Mouse (Mus musculus) effector memory CD4-positive, alpha-beta T cell, adult 5 months (primary cell): Measurements from ENCODE around the gene Sapcd1. TPM values are rescaled to one million over a fixed set of nuclear protein-coding genes. Genes with fewer than 3 reads are reported as not detected.

Experiments used
- polyA plus RNA-seq: library from polyadenylated mRNA; unstranded; fragments of 100-300 nt; shearing (Covaris generic); gene quantifications from one replicate; pipeline ENCODE4 v1.2.1, GENCODE M21; 2017

The Sapcd1 gene
- not detected for polyA plus RNA-seq

DNA sequence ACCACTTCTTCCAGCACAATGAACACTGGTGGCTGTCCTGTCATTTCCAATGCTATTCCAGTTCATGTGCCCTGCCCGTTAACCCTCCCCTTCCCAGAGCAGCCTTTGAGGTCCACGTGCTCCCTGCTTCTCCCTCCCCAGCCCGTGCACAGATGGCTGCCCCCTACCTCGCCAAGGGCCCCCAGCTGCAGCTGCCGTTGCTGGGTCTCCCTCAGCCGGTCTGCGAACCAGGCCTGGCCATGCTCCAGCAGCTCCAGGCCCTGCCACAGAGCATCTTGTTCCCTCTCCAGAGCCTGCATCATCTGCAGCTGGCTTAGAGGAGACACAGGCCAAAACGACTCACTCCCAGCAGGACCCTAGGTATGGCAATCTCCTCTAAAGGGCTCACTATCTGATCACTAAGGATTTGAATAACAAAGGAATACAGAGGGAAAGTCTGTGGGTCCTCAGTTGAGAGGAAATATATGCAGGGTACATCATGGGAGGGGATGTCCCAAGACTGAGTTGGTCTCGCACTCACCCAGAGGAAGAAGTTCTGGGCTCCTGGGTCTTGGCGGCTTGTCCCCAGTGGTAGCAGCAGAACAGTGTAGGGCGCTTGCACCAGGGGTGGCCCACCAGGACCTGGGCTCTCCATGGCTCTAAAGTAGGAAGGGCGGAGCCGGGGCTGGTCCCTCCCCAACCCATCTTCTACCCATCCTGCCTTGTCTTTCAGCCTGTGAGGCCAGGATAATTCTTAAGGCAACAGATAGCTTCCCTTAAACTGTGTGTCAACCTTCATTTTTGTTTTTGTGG is at the start of gene Sapcd1:
TSS of gene Sapcd1 (minus strand) at position 740 of the 792 bp plus-strand sequence.

DNA sequence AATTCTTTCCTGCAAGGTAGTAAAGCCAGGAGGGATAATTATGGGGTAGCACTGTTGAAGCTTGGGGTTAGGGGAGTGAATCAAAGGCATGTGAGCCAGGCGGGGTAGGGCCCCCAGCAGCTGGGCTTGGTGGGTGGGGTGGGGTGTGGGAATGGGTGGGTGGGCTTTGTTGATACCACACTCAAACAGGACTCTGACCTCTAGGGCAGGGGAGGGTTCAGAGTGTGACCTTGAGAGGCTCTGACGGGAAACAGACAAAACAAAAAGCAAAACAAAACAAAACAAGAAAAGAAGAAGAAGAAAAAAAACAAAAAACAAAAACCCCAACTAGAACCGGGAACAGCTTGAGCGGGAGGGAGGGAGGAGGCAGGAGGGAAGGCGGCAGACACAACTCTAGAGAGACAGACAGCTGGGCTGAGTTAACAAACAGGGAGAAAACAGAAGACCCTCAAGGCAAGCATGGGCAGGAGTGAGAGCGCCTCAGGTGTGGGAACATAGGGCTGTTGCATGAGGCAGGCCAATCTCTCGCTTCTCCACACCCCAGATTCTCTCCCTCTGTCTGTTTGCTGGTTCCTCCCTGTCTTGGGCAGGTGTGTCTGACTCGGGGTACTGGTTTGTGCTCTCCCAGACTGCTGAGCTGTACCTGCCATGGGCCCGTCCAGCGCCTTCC is 48.8 kb upstream of the Sapcd1 start, which contains the start of gene Ly6g6e:
TSS of gene Ly6g6e (plus strand) at position 396 of the 670 bp plus-strand sequence.

DNA sequence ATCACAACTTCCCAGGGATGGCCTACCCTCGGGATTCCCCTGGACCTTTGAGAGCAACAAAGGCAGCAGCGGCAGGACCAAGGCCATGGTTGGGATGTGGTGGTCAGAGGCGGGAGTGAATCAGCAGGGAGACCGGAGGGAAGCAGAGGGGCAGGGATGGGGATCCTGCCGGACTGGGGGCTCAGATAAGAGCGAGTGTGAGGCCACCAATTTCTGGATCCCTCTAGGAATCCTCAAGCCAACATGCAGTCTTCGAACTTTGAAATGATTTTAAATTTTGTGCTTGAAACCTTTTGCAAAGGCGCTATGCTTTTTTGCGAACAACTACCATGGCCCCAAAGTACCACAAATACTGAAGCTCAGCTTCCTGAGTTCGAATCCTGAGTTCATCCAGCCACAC is 38.3 kb upstream of the Sapcd1 start, which contains the start of gene Mpig6b:
TSS of gene Mpig6b (minus strand) at position 101 of the 400 bp plus-strand sequence.

DNA sequence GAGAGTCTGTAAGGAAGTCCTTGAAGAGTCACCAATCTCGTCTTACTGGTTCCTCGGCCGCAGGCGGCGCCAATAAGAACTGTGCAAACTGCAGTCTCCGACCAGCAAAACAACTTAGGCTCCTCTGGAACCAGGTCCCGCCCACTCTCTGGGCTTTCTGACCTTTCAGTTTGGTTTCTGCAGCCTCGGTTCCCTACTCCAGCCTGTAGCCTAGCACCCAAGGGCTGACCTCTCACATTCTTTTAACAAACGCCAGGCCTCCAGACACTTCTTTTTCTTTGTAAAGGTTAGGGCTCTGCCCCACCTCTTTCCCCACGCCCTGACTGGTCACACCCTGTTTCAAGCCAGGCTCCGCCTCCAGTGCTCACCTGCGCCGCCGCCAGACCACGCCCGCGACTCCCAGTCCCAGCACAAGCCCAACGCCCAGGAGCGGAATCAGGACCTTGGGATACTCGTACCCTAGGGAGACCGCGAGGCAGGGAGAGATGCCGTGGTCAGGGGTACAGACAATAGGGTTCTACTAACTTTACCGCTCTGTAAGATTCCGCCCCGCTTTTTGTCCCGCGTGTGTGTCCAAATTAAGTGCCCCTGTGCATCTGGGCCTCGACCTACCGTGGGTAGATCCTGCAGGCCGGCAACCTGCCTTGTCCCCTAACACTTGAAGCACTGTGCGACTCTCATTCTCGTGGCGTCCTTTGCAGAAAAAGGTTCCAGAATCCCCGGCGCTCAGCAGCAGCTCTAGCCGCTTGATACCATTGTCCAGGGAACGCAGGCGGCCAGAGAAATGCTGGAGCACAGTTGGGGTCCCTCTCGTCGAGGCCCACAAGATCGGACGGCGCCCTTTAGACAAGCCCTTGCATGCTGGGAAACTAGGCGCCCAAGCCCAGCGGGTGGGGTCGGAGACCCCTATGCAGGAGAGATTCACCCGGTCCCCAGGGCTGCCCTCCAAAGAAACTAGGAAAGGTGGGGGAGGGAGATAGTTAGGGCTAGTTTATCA is 37.4 kb upstream of the Sapcd1 start, which contains the start of gene Ly6g6c:
TSS of gene Ly6g6c (plus strand) at position 438 of the 997 bp plus-strand sequence.

DNA sequence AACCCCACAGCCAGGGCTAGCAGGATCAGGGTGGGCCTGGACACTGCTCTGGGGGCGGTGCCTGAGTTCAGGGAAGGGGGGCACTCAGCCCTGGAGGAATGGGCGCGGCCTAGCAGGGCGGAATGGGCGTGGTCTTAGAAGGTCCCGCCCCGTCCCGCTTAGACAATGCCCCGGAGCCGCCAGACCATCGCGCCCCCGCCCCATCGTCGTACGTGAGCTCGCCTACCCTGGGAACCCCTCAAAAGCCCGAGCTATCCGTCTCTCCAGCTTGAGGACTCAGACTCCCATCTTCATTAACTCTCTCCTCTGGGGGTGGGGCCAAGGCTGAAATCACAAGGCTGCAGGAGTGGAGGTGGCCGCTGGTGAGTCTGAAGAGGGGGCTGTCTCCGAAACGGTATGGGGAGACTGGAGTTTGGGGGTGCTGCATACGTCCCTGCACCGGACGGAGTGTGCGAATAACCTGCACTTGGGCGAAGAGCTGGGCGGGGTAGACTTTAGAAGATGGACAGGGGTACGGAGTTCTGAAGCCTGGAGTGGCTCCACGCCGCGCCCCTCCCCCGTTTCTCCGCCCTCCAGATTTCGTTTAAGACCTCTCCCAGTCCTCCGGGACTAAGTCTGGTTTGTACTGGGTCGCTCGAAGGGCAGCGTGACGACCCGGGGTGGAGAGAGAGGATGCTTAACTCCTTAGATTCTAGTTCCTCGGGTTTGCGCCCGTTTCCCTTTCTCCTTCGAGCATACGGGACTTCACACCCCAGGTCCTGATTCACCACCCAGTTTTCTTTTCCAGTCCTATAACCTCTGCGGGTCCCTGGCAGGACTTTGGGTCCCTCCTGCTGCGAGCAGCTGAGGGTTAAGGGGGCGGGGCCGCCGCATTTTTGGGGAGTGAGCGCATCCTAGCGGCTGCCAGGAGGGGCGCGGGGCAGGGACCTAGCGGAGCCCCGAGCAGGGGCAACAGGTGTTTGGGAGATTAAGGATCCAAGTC is 31.4 kb upstream of the Sapcd1 start, which contains the start of gene Ddah2:
TSS of gene Ddah2 (plus strand) at position 125 of the 982 bp plus-strand sequence.

DNA sequence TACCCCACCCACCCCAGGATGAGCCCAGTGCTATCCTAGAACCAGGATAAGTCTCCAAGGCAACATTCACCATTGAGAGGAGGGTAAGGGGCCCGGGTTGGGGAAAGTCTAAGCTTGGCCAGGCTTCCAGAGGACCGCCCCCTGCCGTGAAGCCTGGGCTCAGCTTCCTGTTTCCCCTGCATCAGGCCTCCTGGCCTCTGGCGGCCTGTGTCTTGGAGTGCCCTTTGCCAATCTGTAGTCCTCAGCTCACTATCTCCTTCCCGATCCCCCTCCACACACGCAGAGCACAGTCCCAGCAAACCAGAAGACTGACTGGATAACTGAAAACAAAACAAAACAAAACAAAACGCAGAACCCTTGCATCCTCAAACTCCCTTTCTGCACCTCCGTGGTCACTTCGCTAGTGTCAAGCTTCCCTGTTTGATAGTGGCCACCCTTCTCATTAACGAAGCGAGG is 21.8 kb upstream of the Sapcd1 start, which contains the start of gene Clic1:
TSS of gene Clic1 (plus strand) at position 406 of the 456 bp plus-strand sequence.

DNA sequence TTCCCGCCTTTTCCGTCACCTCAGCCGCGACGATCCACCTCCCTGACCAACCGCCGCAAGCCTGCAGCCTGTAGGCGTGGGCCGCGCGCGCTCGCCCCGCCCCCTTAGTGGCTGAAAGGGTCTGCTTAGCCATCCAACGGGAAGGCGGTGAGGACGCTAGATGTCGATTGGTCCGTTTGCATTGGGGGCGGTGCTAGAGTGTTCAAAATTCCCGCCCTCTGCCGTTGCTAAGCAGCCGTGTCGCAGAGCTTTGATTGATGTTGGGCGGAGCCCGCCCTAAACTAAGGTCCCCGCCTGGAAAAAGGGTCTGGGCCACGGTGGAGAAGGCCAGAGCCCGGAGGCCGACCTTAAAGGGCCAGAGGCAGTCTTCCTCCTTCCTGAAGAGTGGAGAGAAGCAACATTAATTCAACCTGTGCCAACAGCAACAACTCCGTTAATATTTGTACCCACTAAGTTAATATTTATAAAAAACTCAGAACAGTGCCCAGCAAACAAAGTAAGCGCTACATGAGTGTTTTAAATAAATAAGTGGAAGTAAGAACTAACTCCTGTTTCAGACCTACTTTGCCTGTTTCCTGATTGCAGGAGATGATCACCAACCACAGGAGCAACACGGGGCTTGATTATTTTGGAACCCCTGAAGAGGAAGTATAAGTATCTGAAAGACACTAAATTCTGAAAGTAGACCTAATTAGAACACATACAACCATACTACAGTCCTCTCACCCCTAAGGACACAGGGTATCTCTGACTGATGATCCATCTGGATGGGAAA is 19.1 kb upstream of the Sapcd1 start, which contains the start of gene Msh5:
TSS of gene Msh5 (minus strand) at position 65 of the 775 bp plus-strand sequence.

DNA sequence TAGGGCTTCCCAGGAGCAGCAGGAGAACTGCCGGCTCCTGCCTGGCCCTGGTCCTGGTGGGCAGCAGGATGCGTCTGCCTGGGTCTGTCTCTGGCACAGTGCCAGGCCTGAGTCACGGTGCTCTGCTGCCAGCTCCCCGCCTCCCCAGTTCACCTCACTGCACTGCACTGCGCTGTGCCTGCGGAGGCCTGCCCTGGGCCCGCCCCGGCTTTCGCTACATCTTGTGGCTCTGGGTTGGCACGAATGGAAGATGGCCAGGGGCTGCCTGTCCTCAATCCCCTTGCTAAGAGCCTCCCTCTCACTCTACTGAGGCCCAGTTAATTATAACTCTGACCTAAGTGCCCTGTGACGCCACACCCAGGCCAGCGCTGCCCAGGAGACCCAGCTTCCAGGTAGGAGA is 11.4 kb downstream of the Sapcd1 start, which contains the start of gene Vwa7:
TSS of gene Vwa7 (plus strand) at position 204 of the 400 bp plus-strand sequence.

DNA sequence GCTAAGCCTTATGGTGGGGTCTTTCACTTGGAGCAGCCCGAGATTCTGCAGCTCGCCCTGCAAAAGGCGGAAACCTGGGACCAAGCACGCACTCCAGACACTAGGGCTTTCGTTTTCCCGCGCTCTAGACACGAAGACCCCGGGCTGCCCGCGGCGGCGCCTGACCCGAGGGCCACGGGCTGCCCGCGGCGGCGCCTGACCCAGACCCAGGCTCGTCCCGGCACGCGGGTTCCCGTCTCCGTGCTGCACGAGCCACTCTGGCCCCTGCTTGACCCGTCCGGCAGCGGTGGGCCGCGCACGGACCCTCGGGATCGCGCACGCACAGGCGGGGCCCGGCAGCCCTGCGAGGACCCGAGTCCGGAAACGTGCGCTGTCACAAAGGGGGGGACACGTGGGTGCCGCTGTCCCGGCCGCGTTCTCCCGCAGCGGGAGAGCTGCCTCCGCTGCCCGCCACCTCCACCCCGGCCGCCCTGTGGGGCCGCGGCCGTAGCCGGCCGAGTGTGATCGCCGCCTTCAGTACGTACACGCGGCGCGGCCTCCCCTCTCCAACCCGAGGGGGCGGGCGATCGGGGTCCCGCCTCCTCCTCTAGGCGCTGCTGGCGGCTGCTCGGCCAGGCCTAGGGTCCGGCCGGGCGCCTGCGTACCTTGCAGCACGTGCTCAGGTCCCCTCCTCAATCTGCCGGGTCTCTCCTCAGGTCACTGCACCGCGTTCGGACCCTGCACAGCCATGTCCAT is 26.9 kb downstream of the Sapcd1 start, which contains the start of gene Vars:
TSS of gene Vars (plus strand) at position 271 of the 735 bp plus-strand sequence.

DNA sequence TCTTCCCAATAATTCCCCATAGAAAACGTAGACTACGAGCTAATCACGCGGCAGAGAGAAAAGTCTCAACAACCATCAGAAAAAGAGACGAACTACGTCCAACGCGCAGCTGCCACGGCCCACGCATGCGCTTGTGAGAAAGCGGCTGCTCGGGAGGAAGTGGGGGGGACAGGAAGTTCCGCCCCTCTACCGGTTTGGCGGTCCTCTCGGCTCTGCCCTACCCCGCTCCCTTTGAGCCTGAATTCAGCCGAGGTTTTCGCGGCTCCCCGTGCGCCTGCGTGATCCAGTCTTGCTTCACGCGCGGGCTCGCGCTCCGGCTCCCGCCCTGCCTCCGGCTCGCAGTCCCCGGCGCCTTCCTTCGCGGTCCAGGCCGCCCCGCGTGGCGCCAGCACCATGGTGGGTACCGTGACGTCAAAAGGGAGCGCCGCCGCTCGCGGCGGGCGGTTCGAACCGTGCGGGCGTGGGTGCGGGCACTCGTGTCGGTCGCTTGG is 46.1 kb downstream of the Sapcd1 start, which contains the start of gene Lsm2:
TSS of gene Lsm2 (plus strand) at position 173 of the 491 bp plus-strand sequence.

Other genes starting within 250 kb of the Sapcd1 start
- gene Cyp21a1, start 223.5 kb downstream of the Sapcd1 start, polyA plus RNA-seq = not detected
- gene Stk19, start 191.1 kb downstream of the Sapcd1 start, polyA plus RNA-seq = 25.8 TPM
- 123 TPM for gene Dxo, start 191.0 kb downstream of the Sapcd1 start, polyA plus RNA-seq
- gene Skiv2l, start 177.8 kb downstream of the Sapcd1 start, polyA plus RNA-seq = 128 TPM
- gene Nelfe, start 177.6 kb downstream of the Sapcd1 start, polyA plus RNA-seq = 49.5 TPM
- gene Cfb, start 165.5 kb downstream of the Sapcd1 start, polyA plus RNA-seq = not detected
- 0.21 TPM for gene Zbtb12, start 148.5 kb downstream of the Sapcd1 start, polyA plus RNA-seq
- not detected for gene Gm20547, start 146.0 kb downstream of the Sapcd1 start, polyA plus RNA-seq
- 1.2 TPM for gene C2, start 129.8 kb downstream of the Sapcd1 start, polyA plus RNA-seq
- gene Ehmt2, start 129.5 kb downstream of the Sapcd1 start, polyA plus RNA-seq = 57.8 TPM
- gene Slc44a4, start 113.5 kb downstream of the Sapcd1 start, polyA plus RNA-seq = not detected
- 74.6 TPM for gene Neu1, start 96.8 kb downstream of the Sapcd1 start, polyA plus RNA-seq
- 2,452 TPM for gene Hspa1b, start 68.8 kb downstream of the Sapcd1 start, polyA plus RNA-seq
- gene Gm20481, start 58.1 kb downstream of the Sapcd1 start, polyA plus RNA-seq = 125 TPM
- gene Hspa1a, start 55.9 kb downstream of the Sapcd1 start, polyA plus RNA-seq = 1,550 TPM
- gene Hspa1l, start 55.3 kb downstream of the Sapcd1 start, polyA plus RNA-seq = not detected
- gene Lsm2, start 46.2 kb downstream of the Sapcd1 start, polyA plus RNA-seq = 47.6 TPM
- 182 TPM for gene Vars, start 27.0 kb downstream of the Sapcd1 start, polyA plus RNA-seq
- 0.10 TPM for gene Vwa7, start 11.4 kb downstream of the Sapcd1 start, polyA plus RNA-seq
- gene Msh5, start 18.7 kb upstream of the Sapcd1 start, polyA plus RNA-seq = 2.2 TPM
- gene Clic1, start 21.9 kb upstream of the Sapcd1 start, polyA plus RNA-seq = 305 TPM
- gene Ddah2, start 31.0 kb upstream of the Sapcd1 start, polyA plus RNA-seq = 1.00 TPM
- gene Ly6g6c, start 37.4 kb upstream of the Sapcd1 start, polyA plus RNA-seq = not detected
- not detected for gene Mpig6b, start 38.2 kb upstream of the Sapcd1 start, polyA plus RNA-seq
- gene Ly6g6e, start 48.9 kb upstream of the Sapcd1 start, polyA plus RNA-seq = not detected
- gene Ly6g6d, start 50.0 kb upstream of the Sapcd1 start, polyA plus RNA-seq = not detected
- not detected for gene Ly6g6f, start 57.6 kb upstream of the Sapcd1 start, polyA plus RNA-seq
- 88.6 TPM for gene Abhd16a, start 61.2 kb upstream of the Sapcd1 start, polyA plus RNA-seq
- not detected for gene Ly6g5c, start 80.3 kb upstream of the Sapcd1 start, polyA plus RNA-seq
- gene Ly6g5b, start 87.4 kb upstream of the Sapcd1 start, polyA plus RNA-seq = 2.1 TPM
- gene Gpank1, start 93.4 kb upstream of the Sapcd1 start, polyA plus RNA-seq = 43.9 TPM
- gene Csnk2b, start 94.0 kb upstream of the Sapcd1 start, polyA plus RNA-seq = 190 TPM
- 0.75 TPM for gene D17H6S53E, start 98.4 kb upstream of the Sapcd1 start, polyA plus RNA-seq
- not detected for gene Apom, start 104.0 kb upstream of the Sapcd1 start, polyA plus RNA-seq
- 75.1 TPM for gene Bag6, start 107.2 kb upstream of the Sapcd1 start, polyA plus RNA-seq
- 38.6 TPM for gene Prrc2a, start 136.9 kb upstream of the Sapcd1 start, polyA plus RNA-seq
- not detected for gene Aif1, start 148.1 kb upstream of the Sapcd1 start, polyA plus RNA-seq
- 1.6 TPM for gene Lst1, start 160.4 kb upstream of the Sapcd1 start, polyA plus RNA-seq
- gene Ltb, start 166.4 kb upstream of the Sapcd1 start, polyA plus RNA-seq = 849 TPM
- 107 TPM for gene Tnf, start 174.0 kb upstream of the Sapcd1 start, polyA plus RNA-seq
- gene Lta, start 177.3 kb upstream of the Sapcd1 start, polyA plus RNA-seq = 42.5 TPM
- not detected for gene Gm16181, start 192.8 kb upstream of the Sapcd1 start, polyA plus RNA-seq
- gene Atp6v1g2, start 205.6 kb upstream of the Sapcd1 start, polyA plus RNA-seq = 4.8 TPM
- 18.7 TPM for gene Nfkbil1, start 207.8 kb upstream of the Sapcd1 start, polyA plus RNA-seq
- gene Ddx39b, start 213.7 kb upstream of the Sapcd1 start, polyA plus RNA-seq = 170 TPM
- gene H2-D1, start 234.7 kb upstream of the Sapcd1 start, polyA plus RNA-seq = 6,438 TPM